Mouse (Mus musculus) mouse trophoblast stem cell (cell line): Measurements from ENCODE around the gene Camta1.

Experiments used
- in situ Hi-C, 2 experiments: fragments of 300-500 bp; cut with MseI, MboI; formaldehyde crosslinking; loops; 2 replicates in 1 of 2; 3 replicates in 1 of 2; pipeline ENCODE4 v1.15.1; 2025

Camta1 gene

GRCm38 (mm10) chr4:151215179-151215578 lies 646.5 kb downstream of the Camta1 start:
- in situ Hi-C loops, result no loop called here

- in situ Hi-C loops, result no loop called here
These were observed 648.2 kb downstream of the Camta1 start for GRCm38 (mm10) chr4:151213475-151213874.

- in situ Hi-C loops, result no loop called here
These were observed 649.7 kb downstream of the Camta1 start for GRCm38 (mm10) chr4:151211992-151212391.

- in situ Hi-C loops, result no loop called here
These were observed 654.1 kb downstream of the Camta1 start for GRCm38 (mm10) chr4:151207566-151207965.

- in situ Hi-C loops, result no loop called here
These were observed 658.8 kb downstream of the Camta1 start for GRCm38 (mm10) chr4:151202891-151203290.

GRCm38 (mm10) chr4:151200316-151200715 lies 661.4 kb downstream of the Camta1 start:
- in situ Hi-C loops, result no loop called here

- in situ Hi-C loops, result no loop called here
These were observed 666.5 kb downstream of the Camta1 start for GRCm38 (mm10) chr4:151195126-151195525.

GRCm38 (mm10) chr4:151194715-151195097 lies 667.0 kb downstream of the Camta1 start:
- in situ Hi-C loops, result no loop called here

- in situ Hi-C loops, result no loop called here
These were observed 667.5 kb downstream of the Camta1 start for GRCm38 (mm10) chr4:151194030-151194714.

GRCm38 (mm10) chr4:151186447-151186846 lies 675.2 kb downstream of the Camta1 start:
- in situ Hi-C loops, result no loop called here

GRCm38 (mm10) chr4:151185750-151186149 lies 675.9 kb downstream of the Camta1 start:
- in situ Hi-C loops, result no loop called here

GRCm38 (mm10) chr4:151180394-151180902 lies 681.2 kb downstream of the Camta1 start:
- in situ Hi-C loops, result no loop called here

GRCm38 (mm10) chr4:151179639-151180038 lies 682.0 kb downstream of the Camta1 start:
- in situ Hi-C loops, result no loop called here

- in situ Hi-C loops, result no loop called here
These were observed 682.7 kb downstream of the Camta1 start for GRCm38 (mm10) chr4:151178970-151179378.

- in situ Hi-C loops, result no loop called here
These were observed 689.1 kb downstream of the Camta1 start for GRCm38 (mm10) chr4:151172526-151172925.

- in situ Hi-C loops, result no loop called here
These were observed 690.6 kb downstream of the Camta1 start for GRCm38 (mm10) chr4:151171117-151171516.

- in situ Hi-C loops, result no loop called here
These were observed 691.0 kb downstream of the Camta1 start for GRCm38 (mm10) chr4:151170658-151171057.

- in situ Hi-C loops, result no loop called here
These were observed 694.7 kb downstream of the Camta1 start for GRCm38 (mm10) chr4:151166969-151167368.

GRCm38 (mm10) chr4:151165539-151165938 lies 696.1 kb downstream of the Camta1 start:
- in situ Hi-C loops, result no loop called here

- in situ Hi-C loops, result no loop called here
These were observed 697.4 kb downstream of the Camta1 start for GRCm38 (mm10) chr4:151164309-151164708.

- in situ Hi-C loops, result no loop called here
These were observed 699.8 kb downstream of the Camta1 start for GRCm38 (mm10) chr4:151161869-151162268.

- in situ Hi-C loops, result no loop called here
These were observed 700.7 kb downstream of the Camta1 start for GRCm38 (mm10) chr4:151160932-151161331.

- in situ Hi-C loops, result no loop called here
These were observed 701.2 kb downstream of the Camta1 start for GRCm38 (mm10) chr4:151160476-151160875.

GRCm38 (mm10) chr4:151158250-151158649 lies 703.4 kb downstream of the Camta1 start:
- in situ Hi-C loops, result no loop called here
